Mouse (Mus musculus): ENCODE measurements around the gene Tcte1. TPM values are rescaled to one million over a fixed set of nuclear protein-coding genes. Genes with fewer than 3 reads are reported as not detected.

Gene Tcte1
- polyA plus RNA-seq, 1 experiment from 2014 or later = not detected

DNA sequence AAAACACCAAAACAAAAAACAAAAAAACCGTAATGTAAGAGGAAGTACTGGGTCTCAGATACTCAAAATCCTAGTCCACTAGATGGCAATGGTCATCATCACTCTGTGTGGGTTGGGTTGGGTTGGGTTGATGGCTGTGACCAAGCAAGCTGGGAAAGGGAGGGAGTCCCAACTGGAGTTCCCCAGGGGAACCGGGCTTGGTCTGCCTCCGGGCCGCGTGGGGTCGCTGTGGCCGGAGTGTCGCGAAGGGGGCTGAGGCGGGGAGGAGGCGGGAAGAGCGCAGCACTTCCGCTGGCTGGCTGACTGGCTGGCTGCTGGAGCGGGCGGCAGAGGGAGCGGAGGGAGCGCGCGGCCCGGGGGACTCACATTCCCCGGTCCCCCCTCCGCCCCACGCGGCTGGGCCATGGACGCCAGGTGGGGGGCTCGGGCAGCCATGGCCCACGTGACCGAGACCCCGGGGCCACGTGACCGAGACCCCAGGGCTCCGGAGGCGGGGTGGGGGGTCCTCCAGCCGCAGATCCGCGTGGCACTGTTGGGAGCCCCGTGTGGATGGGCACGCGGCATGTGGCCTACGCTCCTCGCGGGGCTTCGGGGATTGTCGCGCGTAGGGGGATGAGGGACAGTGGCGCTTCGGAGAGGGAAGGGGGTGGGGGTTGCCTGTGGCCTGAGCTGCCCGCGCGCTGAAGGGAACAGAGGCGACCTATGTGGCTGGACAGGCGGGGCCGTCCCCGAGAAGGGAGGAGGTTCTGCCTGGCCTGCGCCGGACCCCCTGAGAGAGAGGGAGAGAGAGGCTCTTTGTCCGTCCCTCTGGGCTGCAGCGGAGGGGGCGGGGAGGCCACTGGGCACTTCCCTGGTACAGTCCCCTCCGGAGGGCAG lies 40.7 kb downstream of the Tcte1 start, which contains the start of gene Slc35b2:
Gene Slc35b2, plus strand, starts transcription at position 220 of the 876 bp plus-strand sequence.
- ATAC-seq (peak; percentile 82), DNase-seq (ENCODE audit: low read depth, low spot score) (no peak)
- ChIA-PET CTCF (interaction anchor here (1.9 kb wide), 1 partner anchor 11 kb away, joined by 7 read pairs; no protein-coding TSS in a partner anchor), POLR2A (interaction anchor here (1.6 to 2.7 kb wide), 2 partner anchors 9 to 10 kb away, joined by 5 to 7 read pairs; partner anchors contain the start of gene Hsp90ab1)
- no peak for TF ChIP-seq CTCF (IDR thresholded peaks at IDR 0.05)
- in situ Hi-C loops (cut with MboI; ENCODE audit: low pct_unique_long_range_greater_than_20kb) = no loop called here
- no peaks in the 10 kb centered on the region for H3K27me3 ChIP-seq

DNA sequence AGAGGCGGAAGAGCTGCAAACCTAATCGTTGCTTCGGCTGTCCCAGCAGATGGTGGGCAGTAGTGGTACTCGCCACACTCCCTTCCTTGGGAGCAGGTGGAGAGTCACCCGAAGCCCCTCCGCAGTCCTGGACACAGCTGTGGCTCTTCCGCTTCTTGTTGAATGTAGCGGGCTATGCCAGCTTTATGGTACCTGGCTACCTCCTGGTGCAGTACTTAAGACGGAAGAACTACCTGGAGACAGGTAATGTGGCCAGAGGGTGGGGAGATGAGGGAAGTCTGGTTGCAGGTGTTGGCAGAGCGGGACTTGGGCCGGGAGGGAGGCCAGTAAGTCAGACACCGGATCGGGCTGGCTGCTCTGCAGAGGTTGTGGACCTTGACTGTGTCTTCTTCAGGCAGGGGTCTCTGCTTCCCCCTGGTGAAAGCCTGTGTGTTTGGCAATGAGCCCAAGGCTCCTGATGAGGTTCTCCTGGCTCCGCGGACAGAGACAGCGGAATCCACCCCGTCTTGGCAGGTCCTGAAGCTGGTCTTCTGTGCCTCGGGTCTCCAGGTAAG lies 41.4 kb downstream of the Tcte1 start:
- no peaks in the 10 kb centered on the region for H3K27me3 ChIP-seq
- POLR2A ChIA-PET = interaction anchor here (1.6 to 2.7 kb wide), 2 partner anchors 8 to 9 kb away, joined by 5 to 7 read pairs; partner anchors contain the start of gene Hsp90ab1
- TF ChIP-seq CTCF (IDR thresholded peaks at IDR 0.05) = no peak
- CTCF ChIA-PET = interaction anchor here (1.9 kb wide), 1 partner anchor 10 kb away, joined by 7 read pairs; no protein-coding TSS in a partner anchor
- no peak for DNase-seq (ENCODE audit: low read depth, low spot score)
- in situ Hi-C loops (cut with MboI; ENCODE audit: low pct_unique_long_range_greater_than_20kb) = no loop called here
- no peak for ATAC-seq

DNA sequence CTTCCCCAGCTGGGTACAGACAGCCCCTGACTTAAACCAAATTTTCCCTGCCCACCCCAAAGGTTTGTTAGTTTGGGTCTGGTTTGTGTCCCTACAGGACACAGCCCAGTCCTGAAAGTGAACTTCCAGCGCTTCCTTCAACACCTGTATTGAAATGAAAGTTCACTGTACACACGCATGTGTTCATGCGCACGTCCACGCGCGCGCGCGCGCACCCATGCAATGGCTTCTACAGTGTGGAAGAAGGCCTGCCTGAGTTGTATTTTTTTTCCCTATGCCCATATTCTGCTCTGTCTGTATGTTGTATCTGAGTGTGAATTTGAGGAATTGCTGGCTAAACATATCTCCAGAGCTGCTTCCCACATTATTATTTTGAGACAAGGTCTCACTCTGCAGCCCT lies 41.9 kb downstream of the Tcte1 start:
- ChIA-PET CTCF (interaction anchor here (1.9 kb wide), 1 partner anchor 10 kb away, joined by 7 read pairs; no protein-coding TSS in a partner anchor), POLR2A (interaction anchor here (0.8 to 2.7 kb wide), 2 partner anchors 9 to 10 kb away, joined by 3 to 7 read pairs; no protein-coding TSS in a partner anchor)
- DNase-seq (ENCODE audit: low read depth, low spot score) = no peak
- in situ Hi-C loops (cut with MboI; ENCODE audit: low pct_unique_long_range_greater_than_20kb) = no loop called here
- no peaks in the 10 kb centered on the region for H3K27me3 ChIP-seq
- ATAC-seq = no peak
- TF ChIP-seq CTCF (IDR thresholded peaks at IDR 0.05) = no peak

DNA sequence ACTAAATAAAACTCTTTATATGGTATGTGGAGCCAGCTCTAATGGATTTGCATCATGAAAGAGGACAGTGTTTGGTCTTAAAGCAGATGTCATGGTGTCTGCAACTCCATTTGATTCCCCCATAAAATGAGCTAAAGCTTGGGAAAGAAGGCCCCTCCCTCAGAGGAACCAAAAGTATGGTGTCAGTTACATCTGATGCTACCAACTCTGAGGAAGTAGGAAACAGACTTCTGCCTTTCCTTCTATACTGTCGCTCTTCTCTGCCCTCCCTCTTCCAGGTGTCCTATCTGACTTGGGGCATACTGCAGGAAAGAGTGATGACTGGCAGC lies 42.8 kb downstream of the Tcte1 start:
- no peak for TF ChIP-seq CTCF (IDR thresholded peaks at IDR 0.05)
- no peaks in the 10 kb centered on the region for H3K27me3 ChIP-seq
- DNase-seq (ENCODE audit: low read depth, low spot score) (no peak), ATAC-seq (no peak)
- in situ Hi-C loops (cut with MboI; ENCODE audit: low pct_unique_long_range_greater_than_20kb) = no loop called here
- CTCF ChIA-PET = interaction anchor here (0.7 to 0.9 kb wide), 2 partner anchors 9 to 112 kb away, joined by 3 to 4 read pairs; no protein-coding TSS in a partner anchor
- POLR2A ChIA-PET = interaction anchor here (0.7 to 2.7 kb wide), 5 partner anchors 8 to 1550 kb away, joined by 3 to 7 read pairs (median 3); no protein-coding TSS in a partner anchor

GRCm38 (mm10) chr17:45566360-45567161 lies 43.3 kb downstream of the Tcte1 start:
- no peak for ATAC-seq
- in situ Hi-C loops (cut with MboI; ENCODE audit: low pct_unique_long_range_greater_than_20kb) = no loop called here
- POLR2A ChIA-PET = interaction anchor here (0.5 to 1.2 kb wide), 4 partner anchors 10 to 1550 kb away, joined by 3 to 5 read pairs (median 3); no protein-coding TSS in a partner anchor

GRCm38 (mm10) chr17:45567162-45567601 lies 43.9 kb downstream of the Tcte1 start:
- DNase-seq (ENCODE audit: low read depth, low spot score) (no peak), ATAC-seq (no peak)
- TF ChIP-seq CTCF (IDR thresholded peaks at IDR 0.05) = no peak
- CTCF ChIA-PET = no interaction called here
- H3K27me3 ChIP-seq = no peaks in the 10 kb centered on the region
- POLR2A ChIA-PET = interaction anchor here (0.5 to 1.2 kb wide), 3 partner anchors 9 to 19 kb away, joined by 3 to 5 read pairs (median 3); no protein-coding TSS in a partner anchor
- in situ Hi-C loops (cut with MboI; ENCODE audit: low pct_unique_long_range_greater_than_20kb) = no loop called here

More at GRCm38 (mm10) chr17:45566360-45567161, 43.3 kb downstream of the Tcte1 start:
- H3K27me3 ChIP-seq = no peaks in the 10 kb centered on the region
- TF ChIP-seq CTCF (IDR thresholded peaks at IDR 0.05) = no peak
- no peak for DNase-seq (ENCODE audit: low read depth, low spot score)
- CTCF ChIA-PET = interaction anchor here (0.7 to 0.9 kb wide), 2 partner anchors 8 to 111 kb away, joined by 3 to 4 read pairs; no protein-coding TSS in a partner anchor

- ChIA-PET POLR2A (interaction anchor here (1.1 to 1.2 kb wide), 2 partner anchors 11 to 13 kb away, joined by 3 read pairs; no protein-coding TSS in a partner anchor), CTCF (interaction anchor here (1.1 kb wide), 1 partner anchor 58 kb away, joined by 4 read pairs; no protein-coding TSS in a partner anchor)
- H3K27me3 ChIP-seq = no peaks in the 10 kb centered on the region
- no peak for DNase-seq (ENCODE audit: low read depth, low spot score)
- ATAC-seq = no peak
- in situ Hi-C loops (cut with MboI; ENCODE audit: low pct_unique_long_range_greater_than_20kb) = no loop called here
- no peak for TF ChIP-seq CTCF (IDR thresholded peaks at IDR 0.05)
Measured at GRCm38 (mm10) chr17:45568990-45569389, 45.8 kb downstream of the Tcte1 start.

- TF ChIP-seq CTCF (IDR thresholded peaks at IDR 0.05) = no peak
- no peak for DNase-seq (ENCODE audit: low read depth, low spot score)
- in situ Hi-C loops (cut with MboI; ENCODE audit: low pct_unique_long_range_greater_than_20kb) = no loop called here
- ChIA-PET POLR2A (interaction anchor here (1.2 kb wide), 1 partner anchor 14 kb away, joined by 3 read pairs; no protein-coding TSS in a partner anchor), CTCF (interaction anchor here (1.0 kb wide), 1 partner anchor 93 kb away, joined by 3 read pairs; no protein-coding TSS in a partner anchor)
- no peak for ATAC-seq
- H3K27me3 ChIP-seq = no peaks in the 10 kb centered on the region
Measured at GRCm38 (mm10) chr17:45569999-45570398, 46.8 kb downstream of the Tcte1 start.

All from Patski (cell line).